Mouse (Mus musculus): ENCODE data around the gene Naa60. TPM values are rescaled to one million over a fixed set of nuclear protein-coding genes. Genes with fewer than 3 reads are reported as not detected.

Gene Naa60
- polyA plus RNA-seq (2014; fragmentation: Nextera tagmentation; extraction: Ambion mirVana), result 97.0 and 104 TPM in 2 replicates

DNA sequence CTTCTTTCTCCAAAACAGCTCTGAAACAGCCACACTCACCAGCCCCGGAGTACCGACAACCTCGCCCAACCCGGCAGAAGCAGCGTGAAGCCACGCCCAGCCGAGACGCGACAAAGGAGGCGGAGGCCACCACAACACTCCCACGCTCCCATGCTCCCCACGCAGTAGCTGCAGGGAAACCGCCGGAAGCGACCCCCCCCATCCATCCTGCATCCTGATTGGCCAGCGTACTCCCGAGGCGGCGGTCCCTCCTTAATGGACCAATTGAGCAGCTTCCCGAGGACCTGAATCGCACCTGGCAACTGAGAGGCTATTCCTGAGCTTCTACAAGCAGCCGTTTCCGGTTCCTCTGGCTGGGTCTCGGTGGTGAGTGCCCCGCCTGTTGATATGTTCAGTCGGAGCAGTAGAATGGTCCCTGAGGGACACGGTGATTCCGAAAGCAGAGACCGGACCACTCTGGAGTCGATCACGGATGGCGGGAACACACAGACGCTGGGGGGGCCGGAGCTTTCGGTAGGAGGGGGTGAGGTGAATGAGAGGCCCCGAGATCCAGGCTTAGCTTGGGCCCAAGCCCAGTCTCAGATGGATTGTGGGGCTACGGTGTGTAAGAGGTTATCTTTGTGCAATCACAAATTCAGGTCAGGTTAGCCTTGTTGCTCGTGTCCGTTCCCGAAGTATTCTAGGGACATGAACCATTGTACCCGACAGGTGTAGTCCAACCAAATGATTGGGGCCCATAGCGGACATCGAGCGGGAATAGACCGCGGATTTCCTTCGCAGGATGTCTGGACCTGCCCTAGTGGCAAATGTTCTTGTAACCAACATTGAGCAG lies at the start of gene Naa60:
Naa60 (plus strand) TSS at position 160 of the 832 bp plus-strand sequence.
- Histone ChIP-seq H3K9me3 (ENCODE audit: control insufficient read depth, low read length) (no peaks in the 10 kb centered on the region), H3K36me3 (replicated peaks; ENCODE audit: control insufficient read depth, insufficient read depth) (peaks cover 29% of the 10 kb centered on the region), H3K9ac (peak within 1 kb of the TSS; percentile 64), H3K27ac (peak within 1 kb of the TSS; percentile 48; the same call in 1 of the 2 replicates), H3K4me3 (replicated peaks; ENCODE audit: low read length) (peak within 1 kb of the TSS; percentile 44), H3K4me2 (replicated peaks) (peak within 1 kb of the TSS; percentile 94), H3K4me1 (replicated peaks; ENCODE audit: control insufficient read depth, insufficient read depth, low read length) (peaks cover 12% of the 10 kb centered on the region), H3K27me3 (ENCODE audit: control insufficient read depth, insufficient read depth, low read length) (no peaks in the 10 kb centered on the region)
- ATAC-seq (ENCODE audit: low FRiP score) (peak; percentile 97), DNase-seq (ENCODE audit: low spot score) (peak; percentile 87)
- WGBS, result 4% methylated on average over 47 of the region's 47 CpGs

DNA sequence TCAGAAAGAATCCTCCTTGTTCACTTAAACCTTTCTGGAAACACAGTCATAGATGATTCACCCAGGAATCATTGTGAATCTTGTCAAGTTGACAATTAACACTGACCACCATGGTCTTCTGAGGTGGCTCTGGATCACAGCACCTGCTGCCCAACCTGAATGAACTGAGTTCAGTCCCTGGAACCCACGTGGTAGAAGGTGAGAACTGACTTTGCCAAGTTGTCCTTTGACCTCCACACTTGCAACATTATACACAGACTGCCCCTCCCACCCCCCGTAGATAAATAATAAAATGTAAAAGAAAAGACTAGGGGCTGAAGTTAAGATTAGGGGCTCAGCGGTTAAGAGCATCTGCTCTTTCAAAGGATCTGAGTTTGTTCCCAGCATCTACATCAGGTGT lies 44.2 kb upstream of the Naa60 start:
- Histone ChIP-seq H3K4me2 (replicated peaks) (no peak overlapping the region), H3K4me1 (replicated peaks; ENCODE audit: control insufficient read depth, insufficient read depth, low read length) (no peaks in the 10 kb centered on the region), H3K27ac (no peak overlapping the region), H3K9ac (no peak overlapping the region), H3K27me3 (ENCODE audit: control insufficient read depth, insufficient read depth, low read length) (no peaks in the 10 kb centered on the region), H3K4me3 (replicated peaks; ENCODE audit: low read length) (no peak overlapping the region), H3K36me3 (replicated peaks; ENCODE audit: control insufficient read depth, insufficient read depth) (no peaks in the 10 kb centered on the region), H3K9me3 (ENCODE audit: control insufficient read depth, low read length) (no peaks in the 10 kb centered on the region)
- WGBS, result 60% methylated on average over 3 of the region's 3 CpGs
- DNase-seq (ENCODE audit: low spot score) (no peak), ATAC-seq (ENCODE audit: low FRiP score) (no peak)

GRCm38 (mm10) chr16:3829727-3830126 lies 42.4 kb upstream of the Naa60 start:
- H3K4me3 ChIP-seq (replicated peaks; ENCODE audit: low read length), result no peak overlapping the region
- no peak overlapping the region for H3K9ac ChIP-seq
- no peaks in the 10 kb centered on the region for H3K9me3 ChIP-seq (ENCODE audit: control insufficient read depth, low read length)
- no peak for DNase-seq (ENCODE audit: low spot score)
- H3K27me3 ChIP-seq (ENCODE audit: control insufficient read depth, insufficient read depth, low read length), result no peaks in the 10 kb centered on the region
- H3K4me1 ChIP-seq (replicated peaks; ENCODE audit: control insufficient read depth, insufficient read depth, low read length), result no peaks in the 10 kb centered on the region
- 81% methylated on average over 2 of the region's 2 CpGs for WGBS
- no peak for ATAC-seq (ENCODE audit: low FRiP score)
- H3K36me3 ChIP-seq (replicated peaks; ENCODE audit: control insufficient read depth, insufficient read depth), result no peaks in the 10 kb centered on the region
- H3K4me2 ChIP-seq (replicated peaks), result no peak overlapping the region
- no peak overlapping the region for H3K27ac ChIP-seq

GRCm38 (mm10) chr16:3830588-3831109 lies 41.5 kb upstream of the Naa60 start, which contains the start of gene Olfr15:
Olfr15 (plus strand) TSS chr16:3830878.
- no peak within 1 kb of the TSS for H3K4me2 ChIP-seq (replicated peaks)
- H3K9me3 ChIP-seq (ENCODE audit: control insufficient read depth, low read length), result no peaks in the 10 kb centered on the region
- no peaks in the 10 kb centered on the region for H3K36me3 ChIP-seq (replicated peaks; ENCODE audit: control insufficient read depth, insufficient read depth)
- no peaks in the 10 kb centered on the region for H3K27me3 ChIP-seq (ENCODE audit: control insufficient read depth, insufficient read depth, low read length)
- H3K9ac ChIP-seq, result no peak within 1 kb of the TSS
- no peak within 1 kb of the TSS for H3K4me3 ChIP-seq (replicated peaks; ENCODE audit: low read length)
- DNase-seq (ENCODE audit: low spot score) (no peak), ATAC-seq (ENCODE audit: low FRiP score) (no peak)
- no peaks in the 10 kb centered on the region for H3K4me1 ChIP-seq (replicated peaks; ENCODE audit: control insufficient read depth, insufficient read depth, low read length)
- H3K27ac ChIP-seq, result no peak within 1 kb of the TSS

DNA sequence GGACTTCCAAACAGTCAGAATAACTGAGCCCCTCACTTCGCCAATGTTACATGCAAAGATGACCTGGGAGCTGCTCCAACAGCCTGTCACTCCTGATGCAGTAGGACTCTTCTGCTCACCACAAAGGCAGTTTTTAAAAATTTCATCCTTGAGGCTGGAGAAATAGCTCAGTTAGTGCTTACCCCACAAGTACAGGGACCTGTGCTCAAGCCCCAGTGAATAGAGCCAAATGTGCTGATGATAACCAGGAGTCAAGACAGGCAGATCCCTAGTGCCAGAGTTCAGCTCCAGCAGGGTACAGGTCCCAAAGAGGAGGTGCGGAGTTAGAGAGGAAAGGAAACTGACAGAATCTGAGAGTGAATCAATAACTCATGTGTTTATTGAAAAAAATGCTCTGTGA lies 36.7 kb upstream of the Naa60 start:
- 82% methylated on average over 2 of the region's 2 CpGs for WGBS
- Histone ChIP-seq H3K9ac (no peak overlapping the region), H3K27me3 (ENCODE audit: control insufficient read depth, insufficient read depth, low read length) (no peaks in the 10 kb centered on the region), H3K36me3 (replicated peaks; ENCODE audit: control insufficient read depth, insufficient read depth) (no peaks in the 10 kb centered on the region), H3K9me3 (ENCODE audit: control insufficient read depth, low read length) (no peaks in the 10 kb centered on the region), H3K4me3 (replicated peaks; ENCODE audit: low read length) (no peak overlapping the region), H3K27ac (no peak overlapping the region), H3K4me2 (replicated peaks) (no peak overlapping the region), H3K4me1 (replicated peaks; ENCODE audit: control insufficient read depth, insufficient read depth, low read length) (no peaks in the 10 kb centered on the region)
- DNase-seq (ENCODE audit: low spot score) (no peak), ATAC-seq (ENCODE audit: low FRiP score) (no peak)

DNA sequence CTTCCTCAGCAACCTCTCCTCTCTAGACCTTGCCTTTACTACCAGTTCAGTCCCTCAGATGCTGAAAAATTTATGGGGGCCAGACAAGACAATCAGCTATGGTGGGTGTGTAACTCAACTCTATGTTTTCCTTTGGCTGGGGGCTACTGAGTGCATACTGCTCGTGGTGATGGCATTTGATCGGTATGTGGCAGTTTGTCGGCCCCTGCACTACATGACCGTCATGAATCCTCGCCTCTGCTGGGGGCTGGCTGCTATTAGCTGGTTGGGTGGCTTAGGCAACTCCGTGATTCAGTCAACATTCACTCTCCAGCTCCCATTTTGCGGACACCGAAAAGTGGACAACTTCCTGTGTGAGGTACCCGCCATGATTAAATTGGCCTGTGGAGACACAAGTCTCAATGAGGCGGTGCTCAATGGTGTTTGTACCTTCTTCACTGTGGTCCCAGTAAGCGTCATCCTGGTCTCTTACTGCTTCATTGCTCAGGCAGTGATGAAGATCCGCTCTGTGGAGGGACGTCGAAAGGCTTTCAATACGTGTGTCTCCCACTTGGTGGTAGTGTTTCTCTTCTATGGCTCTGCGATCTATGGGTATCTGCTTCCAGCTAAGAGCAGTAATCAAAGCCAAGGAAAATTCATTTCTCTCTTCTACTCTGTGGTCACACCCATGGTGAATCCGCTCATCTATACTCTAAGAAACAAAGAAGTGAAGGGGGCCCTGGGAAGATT lies 32.9 kb upstream of the Naa60 start:
- H3K27me3 ChIP-seq (ENCODE audit: control insufficient read depth, insufficient read depth, low read length), result no peaks in the 10 kb centered on the region
- 62% methylated on average over 17 of the region's 17 CpGs for WGBS
- no peak overlapping the region for H3K9ac ChIP-seq
- H3K4me1 ChIP-seq (replicated peaks; ENCODE audit: control insufficient read depth, insufficient read depth, low read length), result no peaks in the 10 kb centered on the region
- no peak overlapping the region for H3K27ac ChIP-seq
- no peaks in the 10 kb centered on the region for H3K36me3 ChIP-seq (replicated peaks; ENCODE audit: control insufficient read depth, insufficient read depth)
- H3K9me3 ChIP-seq (ENCODE audit: control insufficient read depth, low read length), result no peaks in the 10 kb centered on the region
- H3K4me2 ChIP-seq (replicated peaks), result no peak overlapping the region
- no peak for ATAC-seq (ENCODE audit: low FRiP score)
- DNase-seq (ENCODE audit: low spot score), result no peak
- H3K4me3 ChIP-seq (replicated peaks; ENCODE audit: low read length), result no peak overlapping the region

GRCm38 (mm10) chr16:3842989-3843388 lies 29.2 kb upstream of the Naa60 start:
- ATAC-seq (ENCODE audit: low FRiP score) (no peak), DNase-seq (ENCODE audit: low spot score) (no peak)
- 27% methylated on average over 4 of the region's 4 CpGs for WGBS

GRCm38 (mm10) chr16:3843796-3844195 lies 28.4 kb upstream of the Naa60 start:
- ATAC-seq (ENCODE audit: low FRiP score) (no peak), DNase-seq (ENCODE audit: low spot score) (no peak)
- H3K27me3 ChIP-seq (ENCODE audit: control insufficient read depth, insufficient read depth, low read length), result no peaks in the 10 kb centered on the region
- H3K36me3 ChIP-seq (replicated peaks; ENCODE audit: control insufficient read depth, insufficient read depth), result no peaks in the 10 kb centered on the region
- H3K4me3 ChIP-seq (replicated peaks; ENCODE audit: low read length), result no peak overlapping the region
- peaks cover 9% of the 10 kb centered on the region for H3K4me1 ChIP-seq (replicated peaks; ENCODE audit: control insufficient read depth, insufficient read depth, low read length)
- H3K9me3 ChIP-seq (ENCODE audit: control insufficient read depth, low read length), result no peaks in the 10 kb centered on the region
- H3K4me2 ChIP-seq (replicated peaks), result no peak overlapping the region
- H3K9ac ChIP-seq, result no peak overlapping the region
- no peak overlapping the region for H3K27ac ChIP-seq
- 67% methylated on average over 1 of the region's 1 CpGs for WGBS

More at GRCm38 (mm10) chr16:3842989-3843388, 29.2 kb upstream of the Naa60 start:
- Histone ChIP-seq H3K36me3 (replicated peaks; ENCODE audit: control insufficient read depth, insufficient read depth) (no peaks in the 10 kb centered on the region), H3K9me3 (ENCODE audit: control insufficient read depth, low read length) (no peaks in the 10 kb centered on the region), H3K27ac (no peak overlapping the region), H3K27me3 (ENCODE audit: control insufficient read depth, insufficient read depth, low read length) (no peaks in the 10 kb centered on the region), H3K4me2 (replicated peaks) (no peak overlapping the region), H3K4me1 (replicated peaks; ENCODE audit: control insufficient read depth, insufficient read depth, low read length) (peaks cover 5% of the 10 kb centered on the region), H3K4me3 (replicated peaks; ENCODE audit: low read length) (no peak overlapping the region), H3K9ac (no peak overlapping the region)

Data from hindbrain, embryonic 14.5 days (tissue).